Mouse (Mus musculus) right cerebral cortex, postnatal 14 days (tissue): Measurements from ENCODE around the gene Mrps9.

ENCODE experiments used
- DNase-seq: peaks from one replicate; pipeline ENCODE4 v3.0.0; 2022

Mrps9 gene

DNA sequence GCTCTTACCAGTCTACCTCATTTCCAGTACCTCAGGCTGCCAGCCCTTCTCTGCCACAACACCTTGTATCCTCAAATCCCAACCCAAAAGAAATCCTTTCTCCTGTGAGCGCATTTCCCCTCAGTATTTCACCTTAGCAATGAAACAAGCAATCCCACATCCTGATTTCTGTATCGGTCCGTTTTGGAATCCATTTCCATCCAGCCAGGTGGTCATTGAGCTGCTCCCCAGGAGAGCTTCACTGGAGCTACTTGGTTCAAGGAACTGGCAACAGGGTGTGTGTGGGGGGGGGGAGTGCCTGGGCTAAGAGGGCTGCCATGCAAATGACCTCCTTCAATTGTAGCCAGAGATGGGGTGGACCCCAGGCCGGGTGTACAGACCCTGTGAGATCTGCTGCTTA lies 56.1 kb downstream of the Mrps9 start:
- DNase-seq = no peak

DNA sequence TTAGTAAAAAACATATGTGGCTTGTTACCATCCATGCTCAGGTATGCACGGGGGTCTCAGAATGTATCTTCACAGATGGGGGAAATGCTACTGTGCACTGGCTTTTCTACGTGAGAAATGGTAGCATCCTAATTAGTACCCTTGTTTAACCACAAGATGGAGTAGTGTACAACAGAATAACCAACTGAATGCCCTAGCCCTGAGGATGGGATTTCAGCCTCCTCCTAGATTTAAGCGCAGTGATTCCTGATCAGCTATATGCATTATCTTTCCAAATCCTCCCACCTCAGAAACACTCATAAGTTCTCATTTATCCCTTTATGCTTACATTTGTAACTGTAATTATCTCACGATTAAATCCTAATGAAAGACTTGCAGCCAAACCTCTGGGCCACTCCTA lies 64.0 kb downstream of the Mrps9 start:
- no peak for DNase-seq

GRCm38 (mm10) chr1:42916719-42917118 lies 65.7 kb downstream of the Mrps9 start:
- DNase-seq = no peak

- DNase-seq = no peak
Observed at GRCm38 (mm10) chr1:42917908-42918307, 66.9 kb downstream of the Mrps9 start.

DNA sequence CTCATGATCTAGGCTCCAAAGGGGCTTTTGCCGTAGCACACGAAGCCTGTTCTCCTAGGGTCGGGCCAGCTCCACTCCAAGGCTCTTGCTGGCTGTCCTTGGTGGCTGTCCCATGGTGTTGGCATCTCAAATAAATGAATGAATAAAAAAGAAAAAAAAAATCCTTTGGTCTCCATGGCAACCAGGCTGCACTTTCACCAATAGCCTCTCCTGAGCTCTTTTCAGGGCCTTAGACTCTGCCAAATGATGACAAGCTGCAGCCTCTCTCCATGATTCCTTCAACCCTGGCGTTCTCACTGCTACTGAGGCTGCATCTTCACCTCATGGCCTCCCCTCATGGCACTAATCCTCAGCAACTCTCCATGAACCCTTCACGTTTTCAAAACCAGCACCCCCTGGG lies 72.9 kb downstream of the Mrps9 start:
- no peak for DNase-seq

DNA sequence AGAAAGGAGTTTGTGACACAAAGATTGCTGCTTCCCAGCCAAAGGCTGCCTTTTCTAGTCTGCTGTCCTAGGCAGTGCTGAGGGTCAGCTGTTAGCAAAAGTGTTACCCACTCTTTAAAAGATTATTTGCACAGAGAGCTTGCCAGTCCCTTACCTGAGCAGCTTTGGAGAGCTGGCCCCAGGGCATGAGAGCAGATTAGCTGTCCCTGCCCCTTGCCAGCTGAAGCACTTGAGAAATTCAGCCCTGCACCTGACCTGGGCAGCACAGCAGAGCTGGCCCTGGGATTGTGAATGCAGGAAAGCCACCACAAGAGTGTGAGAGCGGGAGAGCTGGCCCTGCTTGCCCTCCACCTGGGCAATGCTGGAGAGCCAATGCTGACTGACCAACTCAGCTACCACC lies 82.6 kb downstream of the Mrps9 start:
- no peak for DNase-seq

GRCm38 (mm10) chr1:42948486-42948885 lies 97.5 kb downstream of the Mrps9 start:
- DNase-seq = no peak

GRCm38 (mm10) chr1:42952734-42953481 lies 101.9 kb downstream of the Mrps9 start, which contains the start of gene Gpr45:
Gene Gpr45 (plus strand): TSS chr1:42952872.
- DNase-seq = peak; percentile 63

GRCm38 (mm10) chr1:42953482-42953822 lies 102.4 kb downstream of the Mrps9 start:
- DNase-seq = no peak
